Mouse (Mus musculus) MEL-GATA-1-ER (cell line): ENCODE measurements around the gene Dok5.

Experiments used
- DNase-seq: peaks from one replicate; pipeline ENCODE4 v3.0.0-alpha.2; 2012; ENCODE audit warnings: low read depth; ENCODE audit errors: extremely low read depth

Dok5 gene

GRCm38 (mm10) chr2:170738446-170738845, 6.8 kb downstream of the Dok5 start:
- no peak for DNase-seq

DNA sequence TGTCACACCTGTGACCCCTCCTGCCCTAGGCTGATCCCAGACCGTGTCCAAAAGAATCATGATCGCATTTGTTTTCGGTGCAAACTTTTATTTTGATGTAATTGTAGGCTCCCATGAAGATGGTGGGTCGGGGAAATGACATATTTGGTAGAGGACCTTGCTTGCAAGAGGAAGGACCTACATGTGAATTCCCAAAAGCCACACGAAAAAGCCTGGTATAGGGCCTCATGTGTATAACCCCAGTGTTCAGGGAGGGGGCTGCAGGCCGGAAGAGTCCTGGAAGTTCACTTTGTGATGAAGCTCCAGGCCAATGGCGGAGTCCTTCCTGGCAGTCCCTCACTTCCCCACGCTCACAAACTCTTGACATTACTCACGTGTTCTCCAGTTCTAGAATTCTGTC, 7.3 kb downstream of the Dok5 start:
- DNase-seq = no peak

- DNase-seq = no peak
These were observed 8.2 kb downstream of the Dok5 start for GRCm38 (mm10) chr2:170739713-170740365.

DNA sequence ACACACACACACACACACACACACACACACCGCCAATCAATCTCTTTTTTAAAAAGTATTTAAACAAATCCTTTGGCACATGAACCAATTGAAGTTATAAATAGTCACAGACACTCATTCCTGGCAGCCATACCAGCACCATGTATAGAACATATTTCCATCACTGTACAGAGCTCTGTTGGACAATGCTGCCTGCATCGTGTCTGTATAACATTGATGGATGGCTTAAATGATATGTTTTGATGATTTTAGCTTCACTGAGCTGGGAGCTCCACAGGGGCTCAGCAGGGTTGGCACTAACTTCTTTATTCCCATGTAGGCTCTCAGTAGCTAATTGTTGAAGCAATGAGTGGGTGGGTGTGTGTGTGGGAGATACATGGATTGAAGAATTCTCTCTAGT, 11.9 kb downstream of the Dok5 start:
- no peak for DNase-seq

DNA sequence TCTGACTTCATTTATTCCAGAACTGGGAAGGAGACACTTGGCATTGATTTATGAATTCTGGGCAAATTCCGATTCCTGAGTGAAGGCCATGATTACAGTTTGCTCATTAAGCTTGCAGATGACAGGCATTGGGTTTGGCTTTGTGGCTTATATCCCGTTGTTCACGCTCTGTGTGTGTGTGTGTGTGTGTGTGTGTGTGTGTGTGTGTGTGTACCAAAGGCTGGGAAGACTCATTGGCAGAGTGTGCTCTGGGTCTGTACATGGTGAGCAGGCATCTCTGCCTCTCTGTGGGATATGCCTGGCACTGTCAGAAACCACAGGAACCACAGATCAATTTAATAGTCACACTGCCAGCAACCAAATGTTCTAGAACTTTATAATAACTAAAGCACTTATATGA, 17.3 kb downstream of the Dok5 start:
- no peak for DNase-seq

DNA sequence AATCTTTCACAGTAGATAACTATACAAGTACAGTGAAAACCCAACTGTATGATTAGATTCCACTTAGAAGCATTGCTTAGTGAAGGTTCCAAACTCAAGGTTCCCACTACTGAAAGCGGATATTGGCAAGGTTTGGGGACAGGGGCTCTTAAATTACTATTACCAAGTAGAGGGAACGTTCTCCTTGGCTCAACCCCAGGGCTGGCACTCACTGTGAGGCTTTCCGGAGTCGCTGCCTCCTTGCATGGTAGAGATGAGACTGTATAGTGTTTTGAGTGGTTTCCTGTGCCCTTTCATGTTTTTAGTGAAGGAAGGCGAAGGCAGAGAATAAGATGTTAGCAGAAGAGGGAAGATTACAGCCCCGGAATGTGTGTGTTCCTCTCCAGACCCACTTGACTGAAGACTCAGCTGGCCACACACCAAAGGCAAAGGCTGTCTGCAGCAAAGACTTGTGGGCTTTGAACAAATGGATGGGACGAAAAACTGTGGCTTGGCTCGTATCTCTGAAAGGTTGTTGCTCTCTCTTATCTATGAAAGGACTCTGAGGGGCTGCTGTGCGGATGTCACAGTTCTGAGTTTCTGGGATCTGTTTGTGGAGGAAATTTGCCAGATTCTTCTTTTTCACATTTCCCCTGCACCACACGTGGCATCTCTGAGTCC, 20.7 kb downstream of the Dok5 start:
- DNase-seq = no peak

DNA sequence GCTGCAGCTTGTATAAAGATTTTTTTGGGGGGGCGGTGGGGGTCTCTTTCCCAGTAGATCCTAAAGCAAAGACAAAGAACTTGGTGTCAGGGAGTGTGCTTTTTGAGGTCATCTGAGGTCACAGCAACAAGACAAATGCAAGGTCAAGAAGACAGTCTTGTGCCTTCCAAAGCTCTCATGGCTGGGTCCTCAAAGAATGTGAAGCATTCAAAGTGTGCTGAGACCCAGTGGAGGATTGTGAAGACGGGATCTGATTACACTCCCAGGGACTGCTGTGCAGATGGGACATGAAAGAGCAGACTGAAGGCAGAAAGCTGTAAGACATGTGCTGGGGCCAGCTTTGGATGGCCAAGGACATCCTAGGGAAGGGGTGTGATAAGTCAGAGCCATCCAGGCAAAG, 24.2 kb downstream of the Dok5 start:
- DNase-seq = no peak

- no peak for DNase-seq
These were observed 25.1 kb downstream of the Dok5 start for GRCm38 (mm10) chr2:170756667-170757066.

- DNase-seq = no peak
These were observed 25.7 kb downstream of the Dok5 start for GRCm38 (mm10) chr2:170757228-170757875.

- DNase-seq = no peak
These were observed 26.6 kb downstream of the Dok5 start for GRCm38 (mm10) chr2:170758201-170758600.

GRCm38 (mm10) chr2:170764704-170765103, 33.1 kb downstream of the Dok5 start:
- no peak for DNase-seq

GRCm38 (mm10) chr2:170767243-170767642, 35.6 kb downstream of the Dok5 start:
- no peak for DNase-seq

DNA sequence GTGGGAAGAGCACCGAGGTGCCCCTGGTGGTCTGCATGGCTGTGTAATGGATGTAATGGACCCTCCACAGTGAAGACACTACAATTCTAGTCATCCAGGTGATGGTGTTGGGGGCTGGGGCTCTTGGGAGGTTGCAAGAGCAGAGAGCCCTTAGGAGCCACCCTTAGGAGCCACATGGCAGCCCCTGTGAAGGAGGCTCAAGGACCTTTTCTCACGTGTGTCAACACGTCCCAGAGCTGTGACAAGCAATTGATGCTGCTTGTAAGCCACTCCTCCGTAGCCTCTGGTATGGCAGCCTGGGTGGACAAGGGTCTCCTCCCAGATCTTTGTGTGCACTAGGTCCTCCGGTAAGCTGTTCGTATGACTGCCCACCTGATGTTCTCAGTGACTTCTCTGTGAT, 37.1 kb downstream of the Dok5 start:
- DNase-seq = no peak

GRCm38 (mm10) chr2:170771555-170771954, 39.9 kb downstream of the Dok5 start:
- no peak for DNase-seq

- no peak for DNase-seq
These were observed 40.7 kb downstream of the Dok5 start for GRCm38 (mm10) chr2:170772126-170772884.

DNA sequence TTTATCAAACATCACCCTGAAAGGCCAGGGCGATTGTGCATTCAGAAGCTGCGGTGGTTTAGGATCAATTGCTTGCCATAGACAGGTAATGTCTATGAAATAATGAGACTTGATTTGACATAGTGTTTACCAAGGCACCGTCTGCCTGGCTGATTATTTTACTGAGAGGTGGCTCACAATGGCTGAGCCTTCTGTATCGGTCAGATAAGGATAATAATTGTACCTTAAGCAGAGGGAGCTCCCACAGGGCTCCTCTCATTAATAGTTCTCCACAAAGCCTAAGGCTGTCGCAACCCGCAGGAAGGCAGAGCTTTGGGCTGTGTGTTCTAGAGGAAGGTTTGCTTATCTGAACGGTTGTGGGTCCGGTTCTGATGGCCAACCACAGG, 41.3 kb downstream of the Dok5 start:
- no peak for DNase-seq

DNA sequence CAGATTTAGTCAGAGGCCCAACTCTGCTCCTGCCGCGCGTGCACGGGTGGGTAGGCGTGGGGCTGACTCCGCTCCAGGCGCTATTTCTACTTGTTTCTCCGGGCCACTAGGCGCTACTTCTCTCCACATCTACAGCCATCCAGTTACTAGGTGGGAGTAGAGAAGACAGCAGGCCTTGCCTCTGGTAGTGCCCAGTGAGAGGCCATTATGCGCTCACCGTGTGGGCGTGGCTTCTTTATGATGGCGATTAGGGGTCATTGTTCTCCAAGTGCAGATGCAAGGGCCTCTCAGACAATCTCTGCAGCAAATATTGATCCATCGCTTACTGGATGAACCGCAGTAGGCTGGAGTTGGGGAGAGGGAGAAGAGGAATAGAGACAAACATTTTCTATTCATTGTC, 44.0 kb downstream of the Dok5 start:
- DNase-seq = no peak

DNA sequence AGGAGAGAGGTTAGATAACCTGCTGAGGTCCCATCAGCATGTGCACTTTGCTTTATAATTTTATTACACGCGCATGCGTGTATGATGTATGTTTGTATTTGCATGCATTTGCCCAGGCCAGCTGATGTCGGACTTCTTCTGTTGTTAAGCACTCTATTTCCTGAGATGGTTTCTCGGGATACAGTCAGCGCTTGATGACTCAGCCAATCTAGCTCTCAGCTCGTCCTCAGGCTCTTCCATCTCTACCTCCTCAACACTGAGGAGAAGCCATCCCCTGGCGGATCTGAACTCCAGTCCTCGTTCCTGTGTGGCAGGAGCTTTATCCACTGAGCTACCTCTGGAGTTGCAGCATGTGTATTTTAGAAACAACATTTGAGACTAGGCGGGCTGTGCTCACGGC, 44.5 kb downstream of the Dok5 start:
- DNase-seq = no peak

- no peak for DNase-seq
These were observed 46.0 kb downstream of the Dok5 start for GRCm38 (mm10) chr2:170777572-170777971.

GRCm38 (mm10) chr2:170780010-170780750, 48.6 kb downstream of the Dok5 start:
- no peak for DNase-seq

DNA sequence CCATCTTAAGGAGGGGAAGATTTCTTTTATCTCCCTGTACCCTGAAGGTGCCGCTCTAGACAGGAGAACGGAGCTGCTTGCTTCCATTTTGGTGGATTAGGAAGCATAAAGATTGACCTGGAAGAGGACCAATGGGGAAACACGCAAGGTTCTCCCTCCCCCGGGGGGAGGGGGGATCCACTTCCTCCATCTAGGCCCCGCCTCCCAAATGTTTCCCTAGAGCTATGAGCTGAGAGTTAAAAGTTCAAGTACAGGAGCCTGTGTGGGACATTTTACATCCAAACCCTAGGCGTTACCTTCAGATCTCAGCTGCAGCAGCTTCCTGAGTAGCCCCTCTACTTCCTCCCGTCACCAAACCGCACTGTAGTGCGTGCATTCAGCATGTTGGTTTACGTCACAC, 56.5 kb downstream of the Dok5 start:
- DNase-seq = no peak
